Mouse (Mus musculus) forebrain, postnatal 0 days (tissue): ENCODE data around the gene Gal3st4. TPM values are rescaled to one million over a fixed set of nuclear protein-coding genes. Genes with fewer than 3 reads are reported as not detected.

Experiments used
- ATAC-seq: fragments of 200-750 bp; cut with Nextera tagmentation; 2 replicates; pipeline ENCODE4 v1.8.0; 2017; ENCODE audit warnings: mild to moderate bottlenecking, moderate library complexity
- DNase-seq: peaks from one replicate; pipeline ENCODE4 v3.0.0-alpha.2; 2015
- H3K27ac ChIP-seq: fragments of 300-500 bp; sonication (generic); 2 replicates; pipeline ENCODE4 v1.5.1; 2014; ENCODE audit warnings: low read depth, mild to moderate bottlenecking, antibody characterized with exemption, low read length, moderate library complexity, mixed read lengths
- H3K27me3 ChIP-seq: fragments of 300-500 bp; sonication (generic); 2 replicates; pipeline ENCODE4 v1.6.1; 2014; ENCODE audit warnings: mild to moderate bottlenecking, low read length, mixed read lengths; ENCODE audit not compliant: insufficient read depth
- H3K36me3 ChIP-seq: fragments of 300-500 bp; sonication (generic); 2 replicates; pipeline ENCODE4 v1.6.1; 2014; ENCODE audit warnings: mild to moderate bottlenecking, moderate library complexity; ENCODE audit not compliant: insufficient read depth
- H3K4me1 ChIP-seq: fragments of 300-500 bp; sonication (generic); 2 replicates; pipeline ENCODE4 v1.6.1; 2014; ENCODE audit warnings: antibody characterized with exemption; ENCODE audit not compliant: insufficient read depth
- H3K4me2 ChIP-seq: fragments of 300-500 bp; sonication (generic); 2 replicates; pipeline ENCODE4 v1.6.1; 2014; ENCODE audit warnings: low read depth, mild to moderate bottlenecking, moderate library complexity
- H3K4me3 ChIP-seq: fragments of 300-500 bp; sonication (generic); 2 replicates; pipeline ENCODE4 v1.5.1; 2014; ENCODE audit warnings: low read depth, low read length, mixed read lengths
- H3K9ac ChIP-seq: fragments of 300-500 bp; sonication (generic); 2 replicates; pipeline ENCODE4 v1.6.1; 2014; ENCODE audit warnings: mild to moderate bottlenecking
- H3K9me3 ChIP-seq: fragments of 300-500 bp; sonication (generic); 2 replicates; pipeline ENCODE4 v1.6.1; 2016; ENCODE audit warnings: low read length
- CTCF ChIP-seq: sonication (generic); IDR thresholded peaks from 2 replicates; pipeline ENCODE4 v1.5.1; 2016; ENCODE audit warnings: antibody characterized with exemption, control low read depth, low read depth
- WGBS: fragments of 180-500 bp; shearing (Covaris S2); extraction: QIAGEN DNeasy Blood & Tissue Kit; methylation state at CpG from one replicate; pipeline ENCODE4 v1.1.7; 2014; 5-methylcytosine and 5-hydroxymethylcytosine counted together
- polyA plus RNA-seq: library from polyadenylated mRNA; unstranded; fragments of >200 nt; fragmentation: Nextera tagmentation; extraction: Ambion mirVana; gene quantifications from 2 replicates; pipeline ENCODE4 v1.2.1, GENCODE M21; 2015
- total RNA-seq: library from RNA; depleted of rRNA; stranded (reverse); fragments of >200 nt; gene quantifications from 2 replicates; pipeline ENCODE4 v1.2.3, GENCODE M21; 2014

Gal3st4 gene
- total and polyA plus RNA-seq, 2 experiments from 2014 or later = 0.57 to 1.5 TPM

DNA sequence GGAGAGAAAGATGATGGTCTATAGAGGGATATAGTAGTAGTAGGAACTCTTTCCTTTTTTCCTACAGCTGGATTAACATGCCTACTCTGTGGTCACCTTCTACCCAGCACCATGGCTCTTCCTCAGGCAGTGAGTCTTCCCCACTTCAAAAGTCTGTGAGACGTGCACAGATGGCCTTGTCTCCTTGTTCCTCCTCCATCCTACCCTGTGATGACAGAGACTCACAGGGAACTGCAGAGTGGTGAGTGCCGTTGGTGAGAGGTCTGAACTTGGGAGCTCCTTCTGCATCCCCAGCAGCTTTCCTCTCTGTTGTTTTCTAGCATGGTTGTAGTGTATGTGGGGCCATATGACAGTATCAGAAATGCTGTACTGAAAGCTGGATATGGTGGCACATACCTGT, 9.2 kb upstream of the Gal3st4 start:
- Histone ChIP-seq H3K27ac (no peak overlapping the region), H3K27me3 (no peaks in the 10 kb centered on the region), H3K9me3 (no peaks in the 10 kb centered on the region), H3K9ac (no peak overlapping the region), H3K4me1 (peaks cover 13% of the 10 kb centered on the region; the same call in 1 of the 2 replicates), H3K36me3 (peaks cover 5% of the 10 kb centered on the region; the same call in 1 of the 2 replicates), H3K4me3 (no peak overlapping the region), H3K4me2 (no peak overlapping the region)
- no peak for TF ChIP-seq CTCF
- DNase-seq = no peak
- WGBS = 86% methylated on average over 2 of the region's 2 CpGs
- no peak for ATAC-seq

DNA sequence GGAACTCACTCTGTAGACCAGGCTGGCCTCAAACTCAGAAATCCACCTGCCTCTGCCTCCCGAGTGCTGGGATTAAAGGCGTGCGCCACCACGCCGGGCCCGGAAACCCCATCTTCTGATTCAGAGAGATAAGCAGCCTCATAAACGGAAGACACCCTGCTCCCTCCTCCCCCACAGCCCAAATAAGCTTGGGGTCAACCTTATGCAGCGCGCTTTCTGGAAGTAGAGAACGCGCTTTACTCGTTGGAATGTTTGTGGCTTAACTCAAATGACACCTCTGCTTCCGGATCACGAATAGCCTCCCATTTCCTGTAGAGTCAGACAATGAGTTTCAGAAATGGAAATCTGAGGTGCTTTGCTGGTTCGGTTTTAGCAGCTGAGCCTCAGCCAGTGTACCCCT, 8.2 kb upstream of the Gal3st4 start:
- Histone ChIP-seq H3K9me3 (no peaks in the 10 kb centered on the region), H3K4me2 (peak overlapping the region; percentile 61; the same call in 1 of the 2 replicates), H3K4me1 (peaks cover 23% of the 10 kb centered on the region; the same call in 1 of the 2 replicates), H3K27ac (no peak overlapping the region), H3K27me3 (no peaks in the 10 kb centered on the region), H3K36me3 (peaks cover 10% of the 10 kb centered on the region; the same call in 1 of the 2 replicates), H3K4me3 (no peak overlapping the region), H3K9ac (no peak overlapping the region)
- no peak for ATAC-seq
- DNase-seq = no peak
- 95% methylated on average over 15 of the region's 15 CpGs for WGBS
- no peak for TF ChIP-seq CTCF

DNA sequence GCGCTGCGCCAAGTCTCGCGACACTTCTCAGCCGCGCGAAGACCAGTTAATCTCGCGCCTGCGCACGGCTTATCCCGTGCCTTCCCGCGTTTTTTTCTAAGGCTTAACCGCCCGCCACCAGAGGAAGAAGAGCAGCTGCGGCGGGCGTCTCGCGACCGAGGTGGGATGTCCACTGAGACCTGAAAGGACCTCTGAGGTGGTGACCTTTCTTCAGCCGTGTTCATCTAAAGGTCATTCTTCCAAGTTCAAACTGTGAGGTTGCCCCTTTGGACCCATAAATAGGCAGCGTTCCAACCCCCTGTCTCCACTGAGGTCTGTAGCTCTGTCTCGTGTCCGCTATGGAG, 7.8 kb upstream of the Gal3st4 start:
- H3K27me3 ChIP-seq = no peaks in the 10 kb centered on the region
- no peak for TF ChIP-seq CTCF
- DNase-seq (no peak), ATAC-seq (no peak)
- 24% methylated on average over 26 of the region's 26 CpGs for WGBS
- H3K27ac ChIP-seq = no peak overlapping the region
- H3K4me1 ChIP-seq = peaks cover 27% of the 10 kb centered on the region; the same call in 1 of the 2 replicates
- H3K4me3 ChIP-seq = peak overlapping the region; percentile 70
- no peaks in the 10 kb centered on the region for H3K9me3 ChIP-seq
- peak overlapping the region; percentile 61 for H3K4me2 ChIP-seq
- no peak overlapping the region for H3K9ac ChIP-seq
- H3K36me3 ChIP-seq = peaks cover 10% of the 10 kb centered on the region; the same call in 1 of the 2 replicates

DNA sequence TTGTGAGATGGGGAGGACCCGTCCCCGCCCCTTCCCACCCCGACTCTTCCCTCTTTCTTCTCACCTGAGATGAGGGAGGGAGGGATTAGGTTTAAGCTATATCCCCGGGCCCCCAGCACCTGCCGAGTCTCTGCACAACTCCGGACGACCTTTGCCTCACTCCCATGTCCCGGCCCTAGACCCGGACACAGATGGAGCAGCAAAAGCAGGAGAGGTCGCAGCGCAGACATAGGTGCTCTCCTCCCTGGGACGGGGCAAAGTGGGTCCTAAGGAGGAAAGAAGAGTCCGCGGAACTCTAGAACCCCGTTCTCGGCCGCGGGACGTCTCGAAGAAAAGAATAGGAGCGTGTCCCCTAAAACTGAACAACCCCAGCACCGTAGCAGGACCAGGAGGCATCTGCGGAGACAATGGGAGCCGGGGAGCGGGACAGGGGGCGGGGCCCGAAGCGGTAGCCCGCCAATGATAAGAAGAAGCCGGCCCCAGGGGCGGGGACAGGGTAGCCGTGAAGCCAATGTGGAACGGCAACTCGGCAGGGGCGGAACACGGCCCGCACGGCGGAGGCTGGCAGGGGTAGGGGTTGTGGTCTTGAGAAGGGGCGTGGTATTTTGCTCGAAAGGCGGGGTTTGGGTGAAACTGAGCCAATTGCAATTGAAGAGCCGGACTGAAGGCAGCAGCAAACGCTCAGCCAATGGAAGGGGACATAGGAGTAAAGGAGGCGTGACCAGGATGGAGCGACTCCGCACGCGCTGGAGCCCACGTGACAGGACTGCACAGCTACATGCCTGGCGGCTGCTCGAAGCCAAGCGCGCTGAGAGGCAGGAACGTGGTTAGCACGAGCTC, 7.2 kb upstream of the Gal3st4 start, which contains the start of the genes Gm43720, Gpc2 and Stag3:
Gm43720 (minus strand) TSS at position 374 of the 840 bp plus-strand sequence.
Gpc2 (minus strand) TSS at position 421 of the 840 bp plus-strand sequence.
Stag3 (plus strand) TSS at position 656 of the 840 bp plus-strand sequence.
- peak; percentile 98 for ATAC-seq
- H3K27me3 ChIP-seq = no peaks in the 10 kb centered on the region

DNA sequence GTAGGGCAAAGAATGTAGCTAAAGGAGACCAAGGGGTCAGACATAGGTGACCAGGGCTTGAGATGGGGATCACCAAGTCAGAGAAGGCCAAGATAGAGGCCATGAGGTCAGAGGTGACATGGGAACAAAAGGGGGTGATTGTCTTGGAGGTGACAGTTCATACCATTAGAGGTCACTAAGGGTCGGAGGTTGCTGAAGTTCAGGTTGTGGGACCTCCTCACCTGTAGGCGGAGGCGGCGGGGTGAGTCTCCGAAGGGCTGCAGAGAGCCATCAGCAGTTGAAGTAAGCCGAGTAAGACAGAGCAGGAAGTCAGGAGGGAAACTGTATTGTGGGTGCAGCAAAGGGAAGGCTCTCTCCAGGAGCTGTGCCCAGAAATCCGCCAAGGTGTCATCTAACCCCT, 5.4 kb upstream of the Gal3st4 start:
- ATAC-seq (no peak), DNase-seq (no peak)
- Histone ChIP-seq H3K9ac (no peak overlapping the region), H3K4me2 (peak overlapping the region; percentile 61), H3K36me3 (peaks cover 13% of the 10 kb centered on the region; the same call in 1 of the 2 replicates), H3K27me3 (no peaks in the 10 kb centered on the region), H3K27ac (no peak overlapping the region), H3K4me3 (peak overlapping the region; percentile 70; the same call in 1 of the 2 replicates), H3K9me3 (no peaks in the 10 kb centered on the region), H3K4me1 (peaks cover 28% of the 10 kb centered on the region; the same call in 1 of the 2 replicates)
- 88% methylated on average over 7 of the region's 7 CpGs for WGBS
- no peak for TF ChIP-seq CTCF

More for the DNA sequence above, 7.2 kb upstream of the Gal3st4 start, which contains the start of the genes Gm43720, Gpc2 and Stag3:
- Histone ChIP-seq H3K4me1 (peaks cover 28% of the 10 kb centered on the region; the same call in 1 of the 2 replicates), H3K9me3 (no peaks in the 10 kb centered on the region), H3K4me2 (peak within 1 kb of the TSS; percentile 61), H3K36me3 (peaks cover 10% of the 10 kb centered on the region; the same call in 1 of the 2 replicates), H3K9ac (peak within 1 kb of the TSS; percentile 64), H3K4me3 (peak within 1 kb of the TSS; percentile 70), H3K27ac (peak within 1 kb of the TSS; percentile 74)
- DNase-seq = peak; percentile 99
- WGBS = 3% methylated on average over 56 of the region's 56 CpGs
- TF ChIP-seq CTCF = peak; percentile 19; the same call in 1 of the 2 replicates

DNA sequence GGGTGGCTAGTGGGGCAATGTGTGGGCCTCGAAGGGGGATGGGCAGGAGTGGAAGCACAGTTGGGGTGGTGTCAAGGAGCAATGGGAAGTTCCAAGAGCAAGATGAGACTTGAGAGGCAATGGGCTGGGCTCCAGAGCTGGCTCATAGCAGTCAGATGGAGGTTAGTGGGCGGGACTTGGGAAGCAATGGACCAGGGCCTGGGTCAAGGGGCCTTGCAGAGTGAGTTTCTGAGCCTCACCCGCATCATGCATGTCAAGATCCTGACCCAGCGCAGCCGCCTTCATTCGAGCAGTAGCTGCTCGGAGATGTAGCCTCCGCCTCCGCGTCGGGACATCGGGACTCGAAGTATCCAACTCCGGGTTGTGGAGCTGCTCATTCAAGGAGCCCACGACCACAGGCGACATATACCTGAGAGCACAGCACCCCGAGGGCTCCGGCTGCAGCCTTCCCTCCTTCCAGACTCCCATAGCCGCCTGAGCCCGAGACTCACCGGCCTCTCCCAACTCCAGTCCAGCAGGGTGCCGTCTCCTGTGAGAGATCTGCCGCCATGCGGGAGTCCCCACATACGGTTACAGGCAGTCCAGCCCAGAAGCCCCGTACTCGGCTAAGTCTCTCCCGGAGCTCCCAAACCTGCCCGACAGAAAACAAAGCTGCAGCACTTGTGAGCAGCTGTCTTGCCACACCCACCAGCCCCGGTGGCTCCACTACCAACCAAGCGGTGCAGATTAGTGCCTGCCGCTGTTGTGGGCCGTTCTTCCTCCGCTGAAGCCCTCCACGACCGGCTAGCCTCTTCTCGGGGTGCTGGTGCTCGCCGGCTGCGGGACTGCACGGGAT, 2.8 kb upstream of the Gal3st4 start:
- Histone ChIP-seq H3K27ac (no peak overlapping the region), H3K27me3 (no peaks in the 10 kb centered on the region), H3K4me1 (peaks cover 28% of the 10 kb centered on the region; the same call in 1 of the 2 replicates), H3K36me3 (peaks cover 13% of the 10 kb centered on the region; the same call in 1 of the 2 replicates), H3K9ac (peak overlapping the region; percentile 46), H3K4me3 (peak overlapping the region; percentile 25), H3K9me3 (no peaks in the 10 kb centered on the region), H3K4me2 (peak overlapping the region; percentile 57)
- DNase-seq = peak; percentile 40
- 15% methylated on average over 41 of the region's 41 CpGs for WGBS
- no peak for TF ChIP-seq CTCF
- ATAC-seq = no peak
